Mouse (Mus musculus) MN1 (cell line): Measurements from ENCODE around the gene Tank.

Experiments used
- DNase-seq: peaks from one replicate; pipeline ENCODE4 v3.0.0-alpha.2; 2016; ENCODE audit warnings: low spot score

The Tank gene

GRCm38 (mm10) chr2:61580555-61581080 is 2.2 kb downstream of the Tank start:
- DNase-seq, result no peak

GRCm38 (mm10) chr2:61582578-61583315 is 4.4 kb downstream of the Tank start:
- no peak for DNase-seq

GRCm38 (mm10) chr2:61585447-61585846 is 7.1 kb downstream of the Tank start:
- DNase-seq, result no peak

GRCm38 (mm10) chr2:61586166-61586565 is 7.8 kb downstream of the Tank start:
- DNase-seq, result no peak

- no peak for DNase-seq
Measured at GRCm38 (mm10) chr2:61590751-61591150, 12.4 kb downstream of the Tank start.

- DNase-seq, result no peak
Measured at GRCm38 (mm10) chr2:61592095-61592494, 13.7 kb downstream of the Tank start.

- no peak for DNase-seq
Measured at GRCm38 (mm10) chr2:61592699-61593029, 14.3 kb downstream of the Tank start.

- peak; percentile 94 for DNase-seq
Measured at GRCm38 (mm10) chr2:61593030-61593811, 14.8 kb downstream of the Tank start.

GRCm38 (mm10) chr2:61593871-61594304 is 15.5 kb downstream of the Tank start:
- DNase-seq, result peak; percentile 38

- no peak for DNase-seq
Measured at GRCm38 (mm10) chr2:61599730-61600129, 21.3 kb downstream of the Tank start.

GRCm38 (mm10) chr2:61603461-61603860 is 25.1 kb downstream of the Tank start:
- DNase-seq, result no peak

- no peak for DNase-seq
Measured at GRCm38 (mm10) chr2:61606942-61607341, 28.6 kb downstream of the Tank start.

GRCm38 (mm10) chr2:61623996-61624395 is 45.6 kb downstream of the Tank start:
- DNase-seq, result no peak

- DNase-seq, result no peak
Measured at GRCm38 (mm10) chr2:61630864-61631555, 52.6 kb downstream of the Tank start.

- DNase-seq, result no peak
Measured at GRCm38 (mm10) chr2:61635099-61635498, 56.7 kb downstream of the Tank start.

GRCm38 (mm10) chr2:61638182-61638581 is 59.8 kb downstream of the Tank start:
- DNase-seq, result no peak

- DNase-seq, result peak; percentile 72
Measured at GRCm38 (mm10) chr2:61642452-61643368, 64.3 kb downstream of the Tank start.

- DNase-seq, result no peak
Measured at GRCm38 (mm10) chr2:61651206-61651605, 72.8 kb downstream of the Tank start.

- no peak for DNase-seq
Measured at GRCm38 (mm10) chr2:61651640-61652039, 73.3 kb downstream of the Tank start.

- no peak for DNase-seq
Measured at GRCm38 (mm10) chr2:61655046-61655381, 76.6 kb downstream of the Tank start.
